Mouse (Mus musculus): Measurements from ENCODE around the gene Apol10b.
"Not testable (repeated sequence)": the region's sequence is repeated elsewhere in the genome, so short reads cannot be mapped to it uniquely, and the experiment has no call there.

The Apol10b gene

DNA sequence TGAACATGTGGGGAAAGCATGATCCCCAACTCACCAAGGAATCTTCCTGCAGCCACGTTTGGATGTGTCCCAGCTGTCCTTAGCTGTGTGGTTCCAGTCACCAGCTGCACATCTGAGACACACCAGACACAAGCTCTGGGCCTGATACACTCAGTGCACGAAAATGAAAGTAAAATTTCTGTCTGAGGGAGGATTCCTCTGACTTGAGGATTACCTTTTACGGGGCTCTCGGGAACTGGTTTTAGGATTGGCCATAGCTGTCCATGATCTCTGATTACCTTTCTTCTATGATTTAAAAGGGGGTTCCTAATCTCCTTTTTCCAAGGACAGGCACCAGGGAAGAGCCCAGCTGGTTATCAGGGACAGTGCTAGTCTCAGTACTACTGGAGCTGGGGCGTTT is at the start of gene Apol10b:
Gene Apol10b, minus strand, starts transcription at position 165 of the 400 bp plus-strand sequence.
- DNase-seq (ENCODE audit: low read depth): no peak

DNA sequence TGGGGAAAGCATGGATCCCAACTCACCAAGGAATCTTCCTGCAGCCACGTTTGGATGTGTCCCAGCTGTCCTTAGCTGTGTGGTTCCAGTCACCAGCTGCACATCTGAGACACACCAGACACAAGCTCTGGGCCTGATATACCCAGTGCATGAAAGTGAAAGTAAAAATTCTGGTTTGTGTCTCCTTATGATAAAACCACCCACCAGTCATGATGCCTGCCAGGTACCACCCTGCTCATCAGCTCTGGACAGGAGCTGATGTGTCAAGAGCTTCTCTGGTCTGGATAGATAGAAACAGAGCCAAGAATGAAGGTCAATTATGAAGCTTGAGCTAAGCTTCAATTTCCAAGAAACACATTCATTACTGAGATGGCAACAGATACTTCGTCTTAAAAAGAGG is 47.3 kb upstream of the Apol10b start, which contains the start of gene Apol11b:
Gene Apol11b, minus strand, starts transcription at position 111 of the 400 bp plus-strand sequence.
- not testable (repeated sequence) for DNase-seq (ENCODE audit: low read depth)

DNA sequence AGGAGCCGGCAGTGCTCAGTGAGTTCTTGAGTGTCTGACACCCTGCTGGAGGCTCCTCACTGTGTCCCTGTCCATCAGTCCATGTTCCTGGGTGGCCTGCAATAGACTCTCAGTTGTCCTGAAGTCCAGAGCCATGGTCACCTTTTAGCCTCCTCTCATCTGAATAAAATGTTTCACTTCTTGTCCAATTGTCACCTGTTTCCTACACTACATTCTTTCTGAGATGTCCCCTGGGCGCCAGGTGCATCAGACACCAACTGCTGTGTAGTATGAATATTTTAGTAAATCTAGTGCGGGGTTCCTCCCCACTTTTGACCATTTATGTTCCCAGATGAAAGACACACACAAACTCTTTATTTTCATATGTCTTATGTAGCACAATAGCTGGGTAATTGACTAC is 33.9 kb upstream of the Apol10b start:
- not testable (repeated sequence) for DNase-seq (ENCODE audit: low read depth)

DNA sequence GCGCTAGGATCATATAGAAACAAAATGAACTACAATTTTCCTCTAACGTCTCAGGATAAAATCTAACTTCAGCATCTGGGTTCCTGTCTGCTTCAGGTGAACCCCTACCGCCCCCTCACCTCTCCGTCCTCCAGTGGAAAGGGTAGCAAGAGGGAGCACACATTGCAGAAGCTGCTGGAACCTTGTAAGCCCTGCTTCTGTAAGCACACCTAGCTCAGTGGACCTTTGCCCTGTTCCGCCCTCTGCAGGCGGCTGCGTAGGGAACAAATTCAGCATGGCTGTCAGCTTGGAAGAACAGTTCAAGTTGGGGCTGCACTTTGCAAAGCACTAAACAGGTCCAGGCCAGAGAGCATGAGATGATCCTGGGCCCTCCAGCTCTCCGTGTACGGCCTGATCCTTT is 32.7 kb upstream of the Apol10b start:
- DNase-seq (ENCODE audit: low read depth): not testable (repeated sequence)

DNA sequence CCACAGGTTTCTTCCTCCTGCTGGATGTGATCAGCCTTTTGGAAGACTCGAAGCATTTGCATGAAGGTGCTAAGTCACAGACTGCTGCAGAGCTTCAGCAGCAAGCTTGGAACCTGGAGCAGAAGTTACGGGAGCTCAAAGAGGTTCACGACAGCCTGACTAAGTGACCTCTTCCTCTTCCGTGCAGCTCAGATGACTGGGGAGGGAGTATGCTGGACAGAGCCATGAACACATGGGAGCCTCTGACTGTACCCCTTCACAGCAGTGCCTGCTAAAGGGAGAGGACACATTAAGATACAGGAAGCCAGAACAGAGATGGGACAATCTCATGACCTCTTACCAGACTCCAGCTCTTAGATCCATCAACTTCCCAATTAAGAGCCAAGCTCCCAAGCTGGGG is 30.5 kb upstream of the Apol10b start:
- DNase-seq (ENCODE audit: low read depth): not testable (repeated sequence)

- DNase-seq (ENCODE audit: low read depth): no peak
These were observed 28.8 kb upstream of the Apol10b start for GRCm38 (mm10) chr15:77624710-77625109.

DNA sequence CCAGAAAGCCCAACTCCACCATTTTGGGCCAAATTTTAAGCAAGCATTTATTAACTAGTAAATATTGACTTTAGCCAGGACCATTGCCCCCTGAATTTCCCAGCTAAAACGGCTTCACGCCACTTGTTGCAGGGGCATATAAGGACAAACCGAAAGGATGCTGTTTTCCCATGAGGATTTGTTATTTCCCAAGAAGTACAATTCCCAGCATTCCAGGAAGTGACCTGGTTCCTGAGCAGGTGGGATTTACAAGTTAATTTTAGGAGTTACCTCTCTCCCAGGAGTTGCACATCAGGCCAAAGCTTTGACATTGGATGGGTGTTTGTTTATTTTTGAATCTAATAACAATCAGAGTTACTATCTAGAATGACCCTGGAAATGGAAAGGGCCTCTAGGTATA is 10.1 kb upstream of the Apol10b start:
- DNase-seq (ENCODE audit: low read depth): no peak

GRCm38 (mm10) chr15:77598958-77599357 is 3.0 kb upstream of the Apol10b start, which contains the start of gene Gm36245:
Gene Gm36245 (plus strand): TSS chr15:77599258.
- no peak for DNase-seq (ENCODE audit: low read depth)

GRCm38 (mm10) chr15:77598429-77598828 is 2.5 kb upstream of the Apol10b start:
- no peak for DNase-seq (ENCODE audit: low read depth)

DNA sequence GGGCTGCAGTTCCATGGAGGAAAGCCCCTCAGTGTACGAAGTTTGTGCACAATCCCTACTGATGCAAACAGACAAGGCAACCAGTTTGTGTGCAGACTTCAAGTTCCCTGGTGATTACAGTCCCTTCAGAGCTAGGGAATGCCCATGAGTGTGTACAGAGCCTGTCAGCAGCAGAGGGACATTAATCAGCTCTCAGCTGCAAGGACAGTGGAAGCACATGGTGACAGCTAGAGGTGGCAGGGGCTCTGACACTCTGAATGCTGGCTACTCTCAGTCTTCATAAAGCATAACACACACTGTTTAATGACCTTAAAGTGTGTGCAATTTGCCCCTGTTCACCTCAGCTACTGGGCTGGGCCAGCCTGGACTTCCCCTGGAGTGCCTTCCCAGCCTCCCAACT is 2.4 kb downstream of the Apol10b start:
- DNase-seq (ENCODE audit: low read depth): no peak

DNA sequence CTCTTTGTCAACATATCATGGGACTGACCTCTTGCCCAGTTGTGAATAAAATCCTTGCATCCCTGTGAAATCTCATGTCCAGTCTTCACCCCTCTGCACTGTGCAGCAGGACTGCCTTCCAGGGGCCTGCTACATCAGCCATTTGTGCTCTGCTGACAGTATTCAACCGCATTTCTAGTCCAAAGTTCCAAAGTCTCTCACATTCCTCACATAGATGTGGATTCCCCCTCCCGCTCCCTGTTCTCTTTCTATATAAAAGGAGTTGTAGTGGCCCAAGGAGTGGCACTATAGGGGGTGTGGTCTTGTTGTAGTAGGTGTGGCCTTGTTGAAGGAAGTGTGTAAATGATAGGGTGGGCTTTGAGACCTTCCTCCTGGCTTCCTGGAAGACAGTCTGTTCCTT is 5.0 kb downstream of the Apol10b start:
- no peak for DNase-seq (ENCODE audit: low read depth)

DNA sequence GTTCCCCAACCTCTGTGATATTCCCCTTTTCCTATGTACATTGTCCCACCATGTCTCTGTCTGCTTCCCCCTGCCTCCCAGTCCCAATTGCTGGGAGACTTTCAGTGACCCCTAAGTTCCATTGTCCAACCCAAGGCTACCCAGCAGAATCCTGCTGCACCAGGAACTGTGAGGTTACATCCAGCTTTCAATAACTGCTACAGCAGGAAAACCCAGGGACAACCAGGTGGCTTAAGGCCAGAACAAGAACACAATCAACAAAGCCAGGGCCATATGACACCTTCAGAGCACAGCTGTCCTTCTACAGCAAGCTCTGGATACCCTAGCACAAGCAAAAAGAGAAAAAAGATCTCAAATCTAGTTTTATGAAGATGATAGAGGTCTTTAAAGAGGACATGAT is 6.9 kb downstream of the Apol10b start:
- DNase-seq (ENCODE audit: low read depth): no peak

GRCm38 (mm10) chr15:77587026-77587425 is 8.9 kb downstream of the Apol10b start:
- DNase-seq (ENCODE audit: low read depth): no peak

DNA sequence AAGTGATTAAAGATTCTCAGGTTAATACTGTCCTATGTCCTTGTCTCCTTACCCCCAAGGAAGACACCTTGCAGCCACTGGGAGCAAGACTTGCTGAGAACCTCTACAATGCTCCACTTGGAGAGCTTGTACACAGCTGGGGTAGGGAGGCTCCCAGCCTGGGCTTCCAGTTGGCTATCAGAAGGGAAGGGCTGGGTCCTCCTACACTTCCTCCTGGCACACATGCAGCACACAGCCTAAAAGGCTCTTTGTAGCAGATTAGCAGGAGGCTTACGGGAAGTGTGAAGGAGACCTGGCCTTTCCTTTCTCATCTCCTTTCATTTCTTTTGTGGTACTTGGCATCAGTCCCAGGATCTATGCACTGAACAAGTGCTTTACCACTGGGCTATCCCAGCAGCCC is 14.2 kb downstream of the Apol10b start:
- no peak for DNase-seq (ENCODE audit: low read depth)

DNA sequence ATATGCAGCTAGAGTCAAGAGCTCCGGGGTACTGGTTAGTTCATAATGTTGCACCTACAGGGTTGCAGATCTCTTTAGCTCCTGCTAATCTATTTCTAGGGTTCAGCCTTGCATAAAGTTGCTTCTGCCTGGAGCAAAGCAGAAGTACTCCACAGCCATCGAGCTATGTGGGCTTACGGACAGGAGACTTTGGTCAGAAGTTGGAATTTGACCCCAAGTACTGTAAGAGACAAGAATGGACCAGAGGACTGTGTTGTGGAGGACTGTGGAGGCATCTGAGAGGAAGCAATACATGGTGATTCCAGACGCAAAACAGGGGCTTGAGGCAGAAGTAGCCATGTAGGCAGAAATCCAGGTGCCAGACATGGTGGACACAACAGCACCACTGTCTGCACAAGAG is 16.6 kb downstream of the Apol10b start:
- no peak for DNase-seq (ENCODE audit: low read depth)

DNA sequence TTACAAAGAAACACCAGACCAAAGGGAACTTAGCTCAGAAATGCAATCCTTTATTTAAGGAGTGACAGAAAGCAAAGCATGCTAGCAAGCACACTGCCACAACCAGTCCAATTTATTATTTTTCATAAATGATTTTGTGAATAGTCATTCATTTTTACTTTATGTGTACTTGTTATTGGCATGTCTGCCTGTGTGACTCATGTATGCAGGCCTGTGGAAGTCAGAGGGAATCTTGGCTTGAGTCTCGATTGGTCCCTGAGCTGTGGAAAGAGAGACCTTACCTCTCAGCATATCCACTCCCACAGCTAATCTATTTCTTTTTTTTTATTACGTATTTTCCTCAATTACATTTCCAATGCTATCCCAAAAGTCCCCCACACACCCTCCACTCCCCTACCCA is 17.1 kb downstream of the Apol10b start:
- no peak for DNase-seq (ENCODE audit: low read depth)

GRCm38 (mm10) chr15:77563219-77563618 is 32.7 kb downstream of the Apol10b start:
- DNase-seq (ENCODE audit: low read depth): no peak

DNA sequence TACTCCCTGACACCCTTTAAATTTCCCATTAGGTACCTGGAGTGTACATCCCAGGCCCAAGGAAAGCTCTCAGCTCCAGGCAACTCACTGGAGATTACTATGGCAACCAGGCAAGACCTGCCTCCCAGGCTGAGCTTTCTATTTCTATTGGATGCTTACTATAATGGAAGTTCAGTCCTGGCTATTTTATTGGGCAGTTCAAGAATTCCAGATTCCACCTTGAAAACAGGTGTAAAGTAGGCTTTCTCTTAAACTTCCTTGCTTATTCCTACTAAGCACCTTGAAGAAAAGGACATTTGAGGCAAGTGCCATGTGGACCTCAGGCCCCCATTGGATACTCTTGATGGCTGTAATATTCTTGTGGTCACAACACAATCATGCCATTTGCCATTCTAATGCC is 34.1 kb downstream of the Apol10b start, which contains the start of gene 1700025B11Rik:
Gene 1700025B11Rik, minus strand, starts transcription at position 101 of the 400 bp plus-strand sequence.
- no peak for DNase-seq (ENCODE audit: low read depth)

DNA sequence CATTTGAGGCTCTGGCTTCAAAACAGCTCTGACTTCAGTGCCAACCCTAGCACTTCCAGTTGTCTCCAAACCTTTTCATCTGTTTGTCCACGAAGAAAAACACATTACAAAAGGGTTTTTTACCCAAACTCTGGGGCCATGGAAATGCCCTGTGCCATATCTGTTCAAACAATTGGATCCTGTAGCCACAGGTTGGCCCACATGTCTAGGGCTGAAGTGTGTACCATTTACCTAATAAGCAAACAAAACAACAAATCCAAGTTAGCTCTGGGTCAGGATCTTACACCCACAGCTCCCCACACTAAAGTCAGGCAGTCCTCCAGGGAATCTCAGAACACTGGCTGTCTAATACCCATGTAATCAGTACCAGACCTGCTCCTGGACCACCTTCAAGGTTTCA is 56.7 kb downstream of the Apol10b start:
- DNase-seq (ENCODE audit: low read depth): not testable (repeated sequence)

Measured in naive thymus-derived CD4-positive, alpha-beta T cell, adult 2 months (primary cell).